ENCODE assay signal across 9 mouse cellular contexts in genomic region chr5:23246974-23247373, GRCm38 (mm10).
DNase-seq lines count a peak whose midpoint lies in the region; ATAC-seq lines count a peak whose summit lies in the region.
"Had no signal": no experiment of that assay in that cellular context is flagged by ENCODE, and none has a peak within 500 bp of the region (broad histone marks: within the 10 kb centered on the region; RNA-seq: fewer than 3 reads in every experiment).

No protein-coding gene starts in this region.

- 40% methylated on average over 4 of the region's 4 CpGs for WGBS in midbrain, embryonic 11.5 days
- WGBS in midbrain, embryonic 15.5 days: 45% methylated on average over 4 of the region's 4 CpGs
- 47% methylated on average over 4 of the region's 4 CpGs for WGBS in neural tube, embryonic 11.5 days

- no peaks in the 10 kb centered on the region for H3K4me1 ChIP-seq in midbrain, embryonic 11.5 days (ENCODE audit: control insufficient read depth, insufficient read depth, low read length)
- no peaks in the 10 kb centered on the region for H3K4me1 ChIP-seq in midbrain, embryonic 15.5 days
- no peaks in the 10 kb centered on the region for H3K4me1 ChIP-seq in neural tube, embryonic 11.5 days (ENCODE audit: control insufficient read depth, insufficient read depth, low read length)
- H3K4me1 ChIP-seq: neural tube, embryonic 13.5 days had no signal

- no peaks in the 10 kb centered on the region for H3K9me3 ChIP-seq in midbrain, embryonic 11.5 days (ENCODE audit: control insufficient read depth, low read length)
- H3K9me3 ChIP-seq in midbrain, embryonic 15.5 days: no peaks in the 10 kb centered on the region
- no peaks in the 10 kb centered on the region for H3K9me3 ChIP-seq in neural tube, embryonic 11.5 days (ENCODE audit: control insufficient read depth, low read length)
- H3K9me3 ChIP-seq: neural tube, embryonic 13.5 days had no signal

- H3K27ac ChIP-seq in midbrain, embryonic 11.5 days (ENCODE audit: low read depth, low read length): no peak overlapping the region
- H3K27ac ChIP-seq in midbrain, embryonic 15.5 days: no peak overlapping the region
- no peak overlapping the region for H3K27ac ChIP-seq in neural tube, embryonic 11.5 days (ENCODE audit: low read depth, low read length)
- H3K27ac ChIP-seq: neural tube, embryonic 13.5 days had no signal

- no peak; the same call in 1 of the 2 replicates for ATAC-seq in midbrain, embryonic 11.5 days (ENCODE audit: low FRiP score)
- no peak for ATAC-seq in midbrain, embryonic 15.5 days (replicated peaks)
- no peak for ATAC-seq in neural tube, embryonic 11.5 days (ENCODE audit: insufficient read depth, low FRiP score, low TSS enrichment)

- H3K27me3 ChIP-seq in midbrain, embryonic 11.5 days (ENCODE audit: control insufficient read depth, insufficient read depth, low read length): no peaks in the 10 kb centered on the region
- no peaks in the 10 kb centered on the region for H3K27me3 ChIP-seq in midbrain, embryonic 15.5 days (replicated peaks)
- H3K27me3 ChIP-seq in neural tube, embryonic 11.5 days (ENCODE audit: control insufficient read depth, insufficient read depth, low read length): no peaks in the 10 kb centered on the region
- H3K27me3 ChIP-seq: neural tube, embryonic 13.5 days had no signal

- DNase-seq in gastrocnemius, adult 18-20 months (ENCODE audit: low spot score): peak; percentile 25
- DNase-seq in gastrocnemius, adult 8-10 months (ENCODE audit: low spot score in 2 of 2): no peak
- DNase-seq in midbrain, embryonic 11.5 days (ENCODE audit: low spot score, missing footprints): peak; percentile 95
- DNase-seq in brain, adult 2 months (ENCODE audit: low read depth, low spot score): peak; percentile 45
- DNase-seq in heart, postnatal 4 days: peak; percentile 59
- DNase-seq in neural tube, embryonic 11.5 days (ENCODE audit: low spot score): peak; percentile 58
- DNase-seq in urinary bladder, postnatal 14 days (ENCODE audit: low spot score): no peak

- no peak overlapping the region for H3K4me3 ChIP-seq in midbrain, embryonic 11.5 days (ENCODE audit: low read depth, low read length)
- H3K4me3 ChIP-seq in midbrain, embryonic 15.5 days: no peak overlapping the region
- H3K4me3 ChIP-seq in neural tube, embryonic 11.5 days (ENCODE audit: low read depth, low read length): no peak overlapping the region
- H3K4me3 ChIP-seq: neural tube, embryonic 13.5 days had no signal

- no peak overlapping the region for H3K4me2 ChIP-seq in midbrain, embryonic 11.5 days
- H3K4me2 ChIP-seq in midbrain, embryonic 15.5 days: no peak overlapping the region
- H3K4me2 ChIP-seq in neural tube, embryonic 11.5 days (ENCODE audit: low read depth): no peak overlapping the region
- H3K4me2 ChIP-seq: neural tube, embryonic 13.5 days had no signal

- H3K9ac ChIP-seq in midbrain, embryonic 11.5 days (ENCODE audit: low read length): no peak overlapping the region
- no peak overlapping the region for H3K9ac ChIP-seq in midbrain, embryonic 15.5 days
- no peak overlapping the region for H3K9ac ChIP-seq in neural tube, embryonic 11.5 days (ENCODE audit: low read length)
- H3K9ac ChIP-seq: neural tube, embryonic 13.5 days had no signal

- H3K36me3 ChIP-seq in midbrain, embryonic 11.5 days (ENCODE audit: control insufficient read depth, insufficient read depth, low read length): no peaks in the 10 kb centered on the region
- H3K36me3 ChIP-seq in midbrain, embryonic 15.5 days (replicated peaks): no peaks in the 10 kb centered on the region
- no peaks in the 10 kb centered on the region for H3K36me3 ChIP-seq in neural tube, embryonic 11.5 days (ENCODE audit: control insufficient read depth, insufficient read depth, low read length)
- H3K36me3 ChIP-seq: neural tube, embryonic 13.5 days had no signal

Comparison
In these comparisons a context has a peak if more than half of its experiments do, and no peak if none do; other contexts are left out.
1. DNase-seq: peak in gastrocnemius, adult 18-20 months (single experiment), midbrain, embryonic 11.5 days (single experiment), brain, adult 2 months (single experiment), heart, postnatal 4 days (single experiment) and neural tube, embryonic 11.5 days (single experiment); none in gastrocnemius, adult 8-10 months (0 of 2) and urinary bladder, postnatal 14 days (single experiment).